Mouse (Mus musculus) intestine, embryonic 14.5 days (tissue): ENCODE measurements around the gene Vps50. TPM values are rescaled to one million over a fixed set of nuclear protein-coding genes. Genes with fewer than 3 reads are reported as not detected.
"Not testable (repeated sequence)": the region's sequence is repeated elsewhere in the genome, so short reads cannot be mapped to it uniquely, and the experiment has no call there.

Experiments used
- ATAC-seq: fragments of 200-750 bp; cut with Nextera tagmentation; replicated peaks from 2 replicates; pipeline ENCODE4 v1.8.0; 2017; ENCODE audit warnings: low read depth, moderate number of reproducible peaks, moderate TSS enrichment, moderate library complexity; ENCODE audit not compliant: low FRiP score, low TSS enrichment
- DNase-seq: peaks from one replicate; pipeline ENCODE4 v3.0.0-alpha.2; 2018; ENCODE audit warnings: low spot score
- H3K27ac ChIP-seq: fragments of 300-500 bp; sonication (generic); 2 replicates; pipeline ENCODE4 v1.5.1; 2014; ENCODE audit warnings: low read depth, mild to moderate bottlenecking, control low read depth
- H3K27me3 ChIP-seq: fragments of 300-500 bp; sonication (generic); replicated peaks from 2 replicates; pipeline ENCODE4 v1.6.1; 2014; ENCODE audit warnings: low read length, control low read depth; ENCODE audit not compliant: control insufficient read depth, insufficient read depth
- H3K36me3 ChIP-seq: fragments of 300-500 bp; sonication (generic); 2 replicates; pipeline ENCODE4 v1.6.1; 2014; ENCODE audit warnings: low read length, control low read depth; ENCODE audit not compliant: control insufficient read depth, insufficient read depth
- H3K4me1 ChIP-seq: fragments of 300-500 bp; sonication (generic); replicated peaks from 2 replicates; pipeline ENCODE4 v1.6.1; 2014; ENCODE audit warnings: low read length, control low read depth, mixed read lengths; ENCODE audit not compliant: control insufficient read depth, insufficient read depth
- H3K4me2 ChIP-seq: fragments of 300-500 bp; sonication (generic); 2 replicates; pipeline ENCODE4 v1.6.1; 2014; ENCODE audit warnings: low read length
- H3K4me3 ChIP-seq: fragments of 300-500 bp; sonication (generic); 2 replicates; pipeline ENCODE4 v1.5.1; 2014; ENCODE audit warnings: low read depth, low read length, control low read depth, mixed read lengths
- H3K9ac ChIP-seq: fragments of 300-500 bp; sonication (generic); 2 replicates; pipeline ENCODE4 v1.6.1; 2014; ENCODE audit warnings: mild to moderate bottlenecking, low read length
- H3K9me3 ChIP-seq: fragments of 300-500 bp; sonication (generic); 2 replicates; pipeline ENCODE4 v1.6.1; 2016; ENCODE audit warnings: low read length, control low read depth; ENCODE audit not compliant: control insufficient read depth
- WGBS: fragments of 180-500 bp; shearing (Covaris S2); extraction: QIAGEN DNeasy Blood & Tissue Kit; methylation state at CpG from one replicate; pipeline ENCODE4 v1.1.7; 2014; 5-methylcytosine and 5-hydroxymethylcytosine counted together
- polyA plus RNA-seq: library from polyadenylated mRNA; unstranded; fragments of >200 nt; fragmentation: Nextera tagmentation; extraction: Ambion mirVana; gene quantifications from 2 replicates; pipeline ENCODE4 v1.2.1, GENCODE M21; 2014

The Vps50 gene
- polyA plus RNA-seq, 1 experiment from 2014 or later, result 32.8 TPM

- Histone ChIP-seq H3K27me3 (no peaks in the 10 kb centered on the region), H3K4me3 (no peak overlapping the region), H3K27ac (no peak overlapping the region), H3K4me2 (no peak overlapping the region), H3K4me1 (no peaks in the 10 kb centered on the region), H3K9ac (no peak overlapping the region), H3K9me3 (no peaks in the 10 kb centered on the region), H3K36me3 (peaks cover 10% of the 10 kb centered on the region)
- no peak for ATAC-seq
- DNase-seq, result no peak
- 86% methylated on average over 1 of the region's 1 CpGs for WGBS
These were observed 46.8 kb downstream of the Vps50 start for GRCm38 (mm10) chr6:3544970-3545369.

- Histone ChIP-seq H3K27me3 (no peaks in the 10 kb centered on the region), H3K9me3 (no peaks in the 10 kb centered on the region)
- no peak for ATAC-seq
These were observed 50.8 kb downstream of the Vps50 start for GRCm38 (mm10) chr6:3548959-3549358.

GRCm38 (mm10) chr6:3549992-3550391 is 51.8 kb downstream of the Vps50 start:
- Histone ChIP-seq H3K27me3 (no peaks in the 10 kb centered on the region), H3K36me3 (peaks cover 10% of the 10 kb centered on the region), H3K9ac (no peak overlapping the region), H3K27ac (no peak overlapping the region), H3K9me3 (no peaks in the 10 kb centered on the region), H3K4me1 (no peaks in the 10 kb centered on the region), H3K4me2 (no peak overlapping the region), H3K4me3 (no peak overlapping the region)
- no peak for DNase-seq
- 97% methylated on average over 1 of the region's 1 CpGs for WGBS
- no peak for ATAC-seq

More at GRCm38 (mm10) chr6:3548959-3549358, 50.8 kb downstream of the Vps50 start:
- H3K4me3 ChIP-seq, result no peak overlapping the region
- no peak overlapping the region for H3K27ac ChIP-seq
- H3K9ac ChIP-seq, result no peak overlapping the region
- H3K36me3 ChIP-seq, result peaks cover 10% of the 10 kb centered on the region
- no peaks in the 10 kb centered on the region for H3K4me1 ChIP-seq
- H3K4me2 ChIP-seq, result no peak overlapping the region
- WGBS, result 86% methylated on average over 3 of the region's 3 CpGs
- no peak for DNase-seq

GRCm38 (mm10) chr6:3552681-3553080 is 54.5 kb downstream of the Vps50 start:
- WGBS, result 84% methylated on average over 9 of the region's 9 CpGs
- H3K9me3 ChIP-seq, H3K27ac ChIP-seq, H3K4me1 ChIP-seq, H3K27me3 ChIP-seq, ATAC-seq, H3K9ac ChIP-seq, H3K36me3 ChIP-seq, H3K4me2 ChIP-seq, H3K4me3 ChIP-seq, DNase-seq: not testable (repeated sequence)

DNA sequence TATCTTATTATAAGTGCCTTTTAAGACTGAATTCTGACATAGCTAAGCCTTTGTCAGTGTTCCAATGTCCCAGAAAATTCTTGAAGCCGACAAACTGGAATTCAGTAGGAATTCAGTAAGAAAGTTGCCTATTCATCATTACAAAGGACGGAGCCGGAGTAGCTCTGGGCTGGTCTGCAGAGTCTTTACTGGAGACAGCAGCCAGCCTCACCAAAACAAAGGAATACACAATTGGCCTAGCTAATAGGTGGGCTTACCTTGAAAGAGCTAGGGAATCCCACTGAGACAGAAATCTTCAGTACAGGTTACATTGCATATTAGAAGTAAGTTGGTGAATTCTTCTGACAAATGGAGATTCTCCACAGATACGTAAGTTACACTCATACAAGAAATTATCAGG is 59.0 kb downstream of the Vps50 start:
- H3K27me3 ChIP-seq, result no peaks in the 10 kb centered on the region
- H3K4me3 ChIP-seq, result no peak overlapping the region
- WGBS, result 90% methylated on average over 4 of the region's 4 CpGs
- ATAC-seq, result no peak
- H3K9me3 ChIP-seq, result no peaks in the 10 kb centered on the region
- H3K4me2 ChIP-seq, result no peak overlapping the region
- no peak for DNase-seq
- no peak overlapping the region for H3K9ac ChIP-seq
- peaks cover 6% of the 10 kb centered on the region; the same call in 1 of the 2 replicates for H3K36me3 ChIP-seq
- no peak overlapping the region for H3K27ac ChIP-seq
- no peaks in the 10 kb centered on the region for H3K4me1 ChIP-seq

GRCm38 (mm10) chr6:3560009-3560408 is 61.8 kb downstream of the Vps50 start:
- Histone ChIP-seq H3K36me3 (peaks cover 6% of the 10 kb centered on the region; the same call in 1 of the 2 replicates), H3K9me3 (no peaks in the 10 kb centered on the region), H3K4me3 (no peak overlapping the region), H3K27ac (no peak overlapping the region), H3K27me3 (no peaks in the 10 kb centered on the region), H3K4me1 (no peaks in the 10 kb centered on the region), H3K4me2 (no peak overlapping the region), H3K9ac (no peak overlapping the region)
- WGBS, result 44% methylated on average over 5 of the region's 5 CpGs
- ATAC-seq (no peak), DNase-seq (no peak)

DNA sequence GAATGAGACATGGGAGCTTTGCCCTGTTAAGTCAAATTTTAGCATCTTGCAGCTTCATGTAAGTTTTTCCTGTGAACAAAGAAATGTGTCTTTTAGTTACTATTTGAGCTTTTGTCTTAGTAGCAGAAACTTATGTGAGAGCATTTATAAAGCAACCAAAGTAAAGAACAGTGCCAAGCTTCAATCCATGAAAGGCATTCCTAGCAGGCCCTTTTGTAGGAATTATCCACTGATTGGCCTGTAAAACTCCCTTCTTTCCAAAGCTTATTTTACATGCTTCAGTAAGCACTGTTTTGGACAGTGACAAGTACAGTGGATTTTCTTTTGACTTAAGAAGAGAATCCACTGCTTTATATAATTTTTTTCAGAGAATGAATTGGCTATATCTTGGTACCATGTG is 64.1 kb downstream of the Vps50 start:
- ATAC-seq, result no peak
- Histone ChIP-seq H3K4me2 (no peak overlapping the region), H3K4me1 (no peaks in the 10 kb centered on the region)

GRCm38 (mm10) chr6:3564118-3564517 is 65.9 kb downstream of the Vps50 start:
- H3K4me1 ChIP-seq, H3K27ac ChIP-seq, H3K4me2 ChIP-seq, H3K9me3 ChIP-seq, H3K4me3 ChIP-seq, DNase-seq, H3K9ac ChIP-seq, H3K36me3 ChIP-seq, ATAC-seq, H3K27me3 ChIP-seq: not testable (repeated sequence)

More for the DNA sequence above, 64.1 kb downstream of the Vps50 start:
- Histone ChIP-seq H3K36me3 (no peaks in the 10 kb centered on the region; the same call in 1 of the 2 replicates), H3K9ac (no peak overlapping the region), H3K27ac (no peak overlapping the region), H3K4me3 (no peak overlapping the region), H3K27me3 (no peaks in the 10 kb centered on the region), H3K9me3 (no peaks in the 10 kb centered on the region)
- no peak for DNase-seq

DNA sequence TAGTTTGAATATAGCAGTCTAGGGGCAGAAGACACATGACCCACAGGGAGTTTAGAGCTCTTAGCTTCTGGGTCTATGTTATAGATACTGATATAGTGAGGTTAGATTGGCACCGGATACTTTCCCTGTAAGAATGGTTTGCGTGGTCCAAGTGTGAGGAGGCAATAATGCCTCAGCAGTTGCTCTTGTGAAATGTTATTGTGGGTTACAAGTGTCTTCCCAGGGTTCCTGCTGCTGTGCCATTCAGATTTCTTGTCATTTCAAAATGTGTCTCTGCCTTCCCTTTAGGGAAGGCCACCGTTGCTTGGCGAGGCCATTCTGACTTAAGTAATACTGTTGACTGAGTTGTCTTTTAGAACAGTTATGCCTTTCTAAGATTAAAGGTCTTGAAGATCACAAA is 66.8 kb downstream of the Vps50 start:
- Histone ChIP-seq H3K4me1 (no peaks in the 10 kb centered on the region), H3K9ac (no peak overlapping the region), H3K4me3 (no peak overlapping the region), H3K9me3 (no peaks in the 10 kb centered on the region), H3K4me2 (no peak overlapping the region), H3K36me3 (no peaks in the 10 kb centered on the region; the same call in 1 of the 2 replicates), H3K27ac (no peak overlapping the region), H3K27me3 (no peaks in the 10 kb centered on the region)
- WGBS, result 96% methylated on average over 4 of the region's 4 CpGs
- no peak for DNase-seq
- no peak for ATAC-seq
